Mouse (Mus musculus): ENCODE measurements around the gene Trpv2. TPM values are rescaled to one million over a fixed set of nuclear protein-coding genes. Genes with fewer than 3 reads are reported as not detected.

The Trpv2 gene
- polyA plus RNA-seq, 1 experiment from 2014 or later = 12.7 TPM

- Histone ChIP-seq H3K27me3 (no peaks in the 10 kb centered on the region), H3K9ac (replicated peaks) (no peak overlapping the region), H3K4me2 (replicated peaks) (no peak overlapping the region), H3K4me3 (no peak overlapping the region), H3K9me3 (no peaks in the 10 kb centered on the region), H3K36me3 (peaks cover 21% of the 10 kb centered on the region; the same call in 1 of the 2 replicates), H3K4me1 (peaks cover 12% of the 10 kb centered on the region), H3K27ac (replicated peaks) (no peak overlapping the region)
- 85% methylated on average over 4 of the region's 4 CpGs for WGBS
- ATAC-seq (ENCODE audit: low FRiP score, low read depth) = no peak
These were observed 47.4 kb downstream of the Trpv2 start for GRCm38 (mm10) chr11:62621586-62622283.

- H3K9me3 ChIP-seq = no peaks in the 10 kb centered on the region
- peaks cover 13% of the 10 kb centered on the region for H3K4me1 ChIP-seq
- H3K9ac ChIP-seq (replicated peaks) = no peak overlapping the region
- H3K36me3 ChIP-seq = 0 out of 2 replicates have a peak, but pooled peaks cover 14% of the 10 kb centered on the region
- H3K27me3 ChIP-seq = no peaks in the 10 kb centered on the region
- ATAC-seq (ENCODE audit: low FRiP score, low read depth) = no peak
- WGBS = 28% methylated on average over 4 of the region's 4 CpGs
- H3K4me2 ChIP-seq (replicated peaks) = no peak overlapping the region
- no peak overlapping the region for H3K27ac ChIP-seq (replicated peaks)
- no peak overlapping the region for H3K4me3 ChIP-seq
These were observed 48.6 kb downstream of the Trpv2 start for GRCm38 (mm10) chr11:62622850-62623249.

GRCm38 (mm10) chr11:62624341-62625291, 50.3 kb downstream of the Trpv2 start:
- ATAC-seq (ENCODE audit: low FRiP score, low read depth) = no peak
- Histone ChIP-seq H3K9me3 (no peaks in the 10 kb centered on the region), H3K4me3 (no peak overlapping the region), H3K27ac (replicated peaks) (peak overlapping the region; percentile 31), H3K4me2 (replicated peaks) (no peak overlapping the region), H3K4me1 (peaks cover 30% of the 10 kb centered on the region), H3K27me3 (no peaks in the 10 kb centered on the region), H3K9ac (replicated peaks) (no peak overlapping the region), H3K36me3 (0 out of 2 replicates have a peak, but pooled peaks cover 4% of the 10 kb centered on the region)
- 71% methylated on average over 10 of the region's 10 CpGs for WGBS

GRCm38 (mm10) chr11:62629352-62630224, 55.3 kb downstream of the Trpv2 start:
- Histone ChIP-seq H3K27ac (replicated peaks) (peak overlapping the region; percentile 86), H3K9me3 (no peaks in the 10 kb centered on the region), H3K9ac (replicated peaks) (peak overlapping the region; percentile 51; the same call in 1 of the 2 replicates), H3K4me3 (0 out of 2 replicates have a peak overlapping the region, but pooled peaks have one; percentile 14), H3K4me1 (peaks cover 49% of the 10 kb centered on the region), H3K4me2 (replicated peaks) (peak overlapping the region; percentile 49), H3K36me3 (no peaks in the 10 kb centered on the region), H3K27me3 (no peaks in the 10 kb centered on the region)
- 2% methylated on average over 9 of the region's 9 CpGs for WGBS
- peak; percentile 13; the same call in 1 of the 2 replicates for ATAC-seq (ENCODE audit: low FRiP score, low read depth)

- H3K27me3 ChIP-seq = no peaks in the 10 kb centered on the region
- 1% methylated on average over 11 of the region's 11 CpGs for WGBS
- peak overlapping the region; percentile 86 for H3K27ac ChIP-seq (replicated peaks)
- peak overlapping the region; percentile 14 for H3K4me3 ChIP-seq
- no peaks in the 10 kb centered on the region for H3K9me3 ChIP-seq
- no peaks in the 10 kb centered on the region for H3K36me3 ChIP-seq
- ATAC-seq (ENCODE audit: low FRiP score, low read depth) = peak; percentile 74
- peaks cover 44% of the 10 kb centered on the region for H3K4me1 ChIP-seq
- peak overlapping the region; percentile 51 for H3K9ac ChIP-seq (replicated peaks)
- H3K4me2 ChIP-seq (replicated peaks) = peak overlapping the region; percentile 49
These were observed 56.0 kb downstream of the Trpv2 start for GRCm38 (mm10) chr11:62630225-62630821.

- ATAC-seq (ENCODE audit: low FRiP score, low read depth) = no peak
- no peak overlapping the region; the same call in 1 of the 2 replicates for H3K4me2 ChIP-seq (replicated peaks)
- 16% methylated on average over 4 of the region's 4 CpGs for WGBS
These were observed 56.9 kb downstream of the Trpv2 start for GRCm38 (mm10) chr11:62631138-62631537.

GRCm38 (mm10) chr11:62635406-62635805, 61.1 kb downstream of the Trpv2 start:
- H3K27me3 ChIP-seq = no peaks in the 10 kb centered on the region
- no peaks in the 10 kb centered on the region for H3K36me3 ChIP-seq
- H3K4me2 ChIP-seq (replicated peaks) = no peak overlapping the region
- no peaks in the 10 kb centered on the region for H3K9me3 ChIP-seq
- WGBS = 86% methylated on average over 3 of the region's 3 CpGs
- no peak for ATAC-seq (ENCODE audit: low FRiP score, low read depth)
- H3K4me1 ChIP-seq = peaks cover 25% of the 10 kb centered on the region
- no peak overlapping the region for H3K4me3 ChIP-seq
- no peak overlapping the region for H3K9ac ChIP-seq (replicated peaks)
- H3K27ac ChIP-seq (replicated peaks) = no peak overlapping the region

More at GRCm38 (mm10) chr11:62631138-62631537, 56.9 kb downstream of the Trpv2 start:
- Histone ChIP-seq H3K36me3 (no peaks in the 10 kb centered on the region), H3K27ac (replicated peaks) (peak overlapping the region; percentile 86; the same call in 1 of the 2 replicates), H3K9me3 (no peaks in the 10 kb centered on the region), H3K9ac (replicated peaks) (0 out of 2 replicates have a peak overlapping the region, but pooled peaks have one; percentile 24), H3K4me3 (no peak overlapping the region), H3K4me1 (peaks cover 44% of the 10 kb centered on the region), H3K27me3 (no peaks in the 10 kb centered on the region)

GRCm38 (mm10) chr11:62636105-62636839, 62.0 kb downstream of the Trpv2 start:
- Histone ChIP-seq H3K4me3 (no peak overlapping the region), H3K9me3 (no peaks in the 10 kb centered on the region), H3K9ac (replicated peaks) (no peak overlapping the region), H3K4me2 (replicated peaks) (no peak overlapping the region), H3K36me3 (no peaks in the 10 kb centered on the region), H3K4me1 (peaks cover 16% of the 10 kb centered on the region), H3K27me3 (no peaks in the 10 kb centered on the region), H3K27ac (replicated peaks) (no peak overlapping the region)
- 65% methylated on average over 11 of the region's 11 CpGs for WGBS
- ATAC-seq (ENCODE audit: low FRiP score, low read depth) = no peak

GRCm38 (mm10) chr11:62636840-62637221, 62.5 kb downstream of the Trpv2 start:
- Histone ChIP-seq H3K4me3 (no peak overlapping the region), H3K27ac (replicated peaks) (no peak overlapping the region), H3K4me1 (peaks cover 11% of the 10 kb centered on the region), H3K27me3 (no peaks in the 10 kb centered on the region), H3K9me3 (no peaks in the 10 kb centered on the region), H3K9ac (replicated peaks) (no peak overlapping the region), H3K36me3 (no peaks in the 10 kb centered on the region), H3K4me2 (replicated peaks) (no peak overlapping the region)
- 90% methylated on average over 3 of the region's 3 CpGs for WGBS
- no peak for ATAC-seq (ENCODE audit: low FRiP score, low read depth)

GRCm38 (mm10) chr11:62637401-62637800, 63.1 kb downstream of the Trpv2 start:
- Histone ChIP-seq H3K9me3 (no peaks in the 10 kb centered on the region), H3K4me1 (peaks cover 11% of the 10 kb centered on the region; the same call in 1 of the 2 replicates), H3K27me3 (no peaks in the 10 kb centered on the region), H3K36me3 (no peaks in the 10 kb centered on the region), H3K27ac (replicated peaks) (no peak overlapping the region), H3K9ac (replicated peaks) (no peak overlapping the region), H3K4me3 (no peak overlapping the region), H3K4me2 (replicated peaks) (no peak overlapping the region)
- WGBS = 86% methylated on average over 5 of the region's 5 CpGs
- ATAC-seq (ENCODE audit: low FRiP score, low read depth) = no peak
